Mouse (Mus musculus) CH12.LX (cell line): ENCODE measurements around the gene Pik3c2b. TPM values are rescaled to one million over a fixed set of nuclear protein-coding genes. Genes with fewer than 3 reads are reported as not detected.

Experiments used
- DNase-seq: peaks from one replicate; pipeline ENCODE4 v3.0.0-alpha.2; 2013; ENCODE audit errors: extremely low read depth
- H3K27ac ChIP-seq: 2 replicates; pipeline ENCODE4 v1.5.1; 2012; ENCODE audit warnings: low read depth, mild to moderate bottlenecking, control low read depth, moderate library complexity; ENCODE audit not compliant: insufficient read depth
- H3K27me3 ChIP-seq: replicated peaks from 2 replicates; pipeline ENCODE3; 2012; ENCODE audit warnings: inconsistent platforms
- H3K36me3 ChIP-seq, 2 experiments: replicated peaks in 1 of 2; 2 replicates each; pipeline versions ENCODE3 to v1.6.1; 2012; ENCODE audit warnings: inconsistent platforms in 1 of 2, low read length in 1 of 2, mild to moderate bottlenecking in 1 of 2, mixed read lengths in 1 of 2, moderate library complexity in 1 of 2; ENCODE audit not compliant: control insufficient read depth in 1 of 2, insufficient read depth in 1 of 2
- H3K4me1 ChIP-seq, 2 experiments: 2 replicates each; pipeline ENCODE4 v1.6.1; 2012; ENCODE audit warnings: inconsistent platforms in 1 of 2, moderate library complexity in 1 of 2; ENCODE audit not compliant: insufficient read depth in 2 of 2, control insufficient read depth in 1 of 2
- H3K4me2 ChIP-seq: 2 replicates; pipeline ENCODE4 v1.6.1; 2012; ENCODE audit warnings: low read depth, mild to moderate bottlenecking, control low read depth; ENCODE audit not compliant: poor library complexity, insufficient read depth, severe bottlenecking
- H3K4me3 ChIP-seq, 3 experiments: fragments of 150-350 bp in 1 of 3; sonication (generic) in 1 of 3; replicated peaks in 1 of 3; 2 replicates each; pipeline versions ENCODE3 to v1.5.1; 2011 to 2012; ENCODE audit warnings: low read depth in 2 of 3, low read length in 2 of 3, mild to moderate bottlenecking in 2 of 3, moderate library complexity in 2 of 3, control low read depth in 1 of 3, improper control_type of control experiment in 1 of 3, inconsistent platforms in 1 of 3, mixed read lengths in 1 of 3; ENCODE audit not compliant: poor library complexity in 1 of 3
- H3K79me2 ChIP-seq: replicated peaks from 2 replicates; pipeline ENCODE4 v1.6.1; 2012; ENCODE audit warnings: mild to moderate bottlenecking, moderate library complexity; ENCODE audit not compliant: control insufficient read depth, poor library complexity, insufficient read depth, severe bottlenecking; ENCODE audit errors: extremely low read depth
- H3K9ac ChIP-seq: 2 replicates; pipeline ENCODE4 v1.6.1; 2012; ENCODE audit warnings: low read depth, mild to moderate bottlenecking, control low read depth, moderate library complexity; ENCODE audit not compliant: insufficient read depth
- H3K9me3 ChIP-seq: replicated peaks from 2 replicates; pipeline ENCODE3; 2012; ENCODE audit warnings: low read length, inconsistent platforms, mixed read lengths
- ETS1 ChIP-seq: conservative IDR thresholded peaks from 2 replicates; pipeline ENCODE4 v1.6.1; 2012; ENCODE audit warnings: low read depth, mild to moderate bottlenecking, inconsistent platforms, low read length, improper control_type of control experiment, moderate library complexity
- GABPA ChIP-seq: IDR thresholded peaks from 2 replicates; pipeline ENCODE4 v1.6.1; 2012; ENCODE audit warnings: low read depth, low read length, improper control_type of control experiment, inconsistent platforms; ENCODE audit not compliant: insufficient replicate concordance
- HCFC1 ChIP-seq: IDR thresholded peaks from 2 replicates; pipeline ENCODE4 v1.6.1; 2012; ENCODE audit warnings: low read depth, mild to moderate bottlenecking, inconsistent platforms, low read length, improper control_type of control experiment
- MXI1 ChIP-seq: IDR thresholded peaks from 2 replicates; pipeline ENCODE4 v1.6.1; 2011; ENCODE audit warnings: mild to moderate bottlenecking, low read depth, low read length, improper control_type of control experiment
- PAX5 ChIP-seq: IDR thresholded peaks from 2 replicates; pipeline ENCODE4 v1.6.1; 2012; ENCODE audit warnings: low read length, inconsistent platforms, mixed read lengths
- SIN3A ChIP-seq: IDR thresholded peaks from 2 replicates; pipeline ENCODE4 v1.6.1; 2012; ENCODE audit warnings: low read length, improper control_type of control experiment, inconsistent platforms
- TBP ChIP-seq: conservative IDR thresholded peaks from 2 replicates; pipeline ENCODE4 v1.6.1; 2011; ENCODE audit warnings: low read depth, low read length, improper control_type of control experiment
- TCF12 ChIP-seq: IDR thresholded peaks from 2 replicates; pipeline ENCODE4 v1.6.1; 2014; ENCODE audit warnings: low read depth, mild to moderate bottlenecking, inconsistent platforms, low read length, improper control_type of control experiment
- USF2 ChIP-seq: conservative IDR thresholded peaks from 2 replicates; pipeline ENCODE4 v1.6.1; 2011; ENCODE audit warnings: low read depth, low read length, improper control_type of control experiment
- dilution Hi-C: fragments of 300-500 bp; cut with MboI; formaldehyde crosslinking; loops from 2 replicates; pipeline ENCODE4 v1.14.3; 2020; ENCODE audit warnings: low sequenced_read_pairs; ENCODE audit not compliant: extremely low pct_unique_long_range_greater_than_20kb, extremely low pct_ligation_motif_present
- in situ Hi-C: fragments of 300-500 bp; cut with MboI; formaldehyde crosslinking; loops from 3 replicates; pipeline ENCODE4 v1.14.3; 2019; ENCODE audit warnings: low sequenced_read_pairs, low pct_ligation_motif_present, low pct_unique_long_range_greater_than_20kb, mixed read lengths
- polyA plus RNA-seq: library from polyadenylated mRNA; unstranded; fragments of >175 nt; gene quantifications from 2 replicates; pipeline ENCODE4 v1.2.1, GENCODE M21; 2012; ENCODE audit warnings: low read depth; ENCODE audit not compliant: insufficient read length
- total RNA-seq, 2 experiments: library from RNA; depleted of rRNA; stranded (reverse); fragments of 300-350 nt in 1 of 2; fragments of >200 nt in 1 of 2; gene quantifications; 2 replicates each; pipeline ENCODE4 v1.2.3; 2012 to 2014

Pik3c2b gene
- total and polyA plus RNA-seq, 3 experiments, result 8.7 to 16.5 (median 12.0) TPM

- in situ Hi-C loops (no loop called here), dilution Hi-C loops (no loop called here)
- H3K9me3 ChIP-seq, result no peaks in the 10 kb centered on the region
- H3K27me3 ChIP-seq, result no peaks in the 10 kb centered on the region
- TF ChIP-seq USF2, result no peak
- TF ChIP-seq SIN3A, result peak; percentile 46; the same call in 1 of the 2 replicates
- peaks cover 51 to 59% of the 10 kb centered on the region in 2 experiments for H3K36me3 ChIP-seq
- H3K27ac ChIP-seq, result no peak overlapping the region
- H3K4me3 ChIP-seq, result peak overlapping the region; percentile 94 to 99 (median 98)
- H3K79me2 ChIP-seq, result peaks cover 79% of the 10 kb centered on the region
- H3K9ac ChIP-seq, result peak overlapping the region; percentile 91
- DNase-seq, result no peak
- H3K4me2 ChIP-seq, result peak overlapping the region; percentile 91
- peaks cover 4 to 28% of the 10 kb centered on the region in 2 experiments; a peak in 3 of 4 replicates for H3K4me1 ChIP-seq
Observed at GRCm38 (mm10) chr1:133134071-133134470, 88.6 kb downstream of the Pik3c2b start.

DNA sequence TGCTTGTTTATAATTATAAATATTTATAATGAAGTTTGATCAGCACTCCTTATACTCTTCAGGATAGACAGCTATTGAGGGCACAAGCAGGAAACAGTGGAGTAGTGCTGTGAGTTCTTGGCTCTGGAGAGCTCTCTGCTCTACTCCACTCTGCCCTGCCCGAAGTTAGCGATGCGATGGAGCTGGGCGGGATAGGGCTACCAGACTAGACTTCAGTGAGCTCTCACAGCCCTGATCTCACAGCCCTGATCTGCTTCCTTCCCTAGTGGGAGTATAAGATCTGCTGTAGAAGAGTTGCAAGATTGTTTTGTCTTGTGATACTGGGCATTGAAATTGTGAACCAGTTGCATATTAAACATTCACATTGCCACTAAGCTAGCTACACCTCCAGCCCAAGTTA, 89.4 kb downstream of the Pik3c2b start:
- peak overlapping the region; percentile 91 for H3K9ac ChIP-seq
- in situ Hi-C loops, result no loop called here
- H3K4me3 ChIP-seq, result peak overlapping the region; percentile 94 to 99 (median 98)
- H3K4me2 ChIP-seq, result peak overlapping the region; percentile 91
- TF ChIP-seq HCFC1 (no peak), MXI1 (no peak), TCF12 (no peak), SIN3A (peak; percentile 17; the same call in 1 of the 2 replicates), ETS1 (no peak)
- TF ChIP-seq, all 38 proteins: peak for 1
- dilution Hi-C loops, result no loop called here
- H3K27ac ChIP-seq, result no peak overlapping the region
- no peaks in the 10 kb centered on the region for H3K9me3 ChIP-seq
- no peak for DNase-seq
- peaks cover 81% of the 10 kb centered on the region for H3K79me2 ChIP-seq
- H3K36me3 ChIP-seq, result peaks cover 57 to 66% of the 10 kb centered on the region in 2 experiments
- peaks cover 4 to 28% of the 10 kb centered on the region in 2 experiments; a peak in 3 of 4 replicates for H3K4me1 ChIP-seq
- H3K27me3 ChIP-seq, result no peaks in the 10 kb centered on the region

DNA sequence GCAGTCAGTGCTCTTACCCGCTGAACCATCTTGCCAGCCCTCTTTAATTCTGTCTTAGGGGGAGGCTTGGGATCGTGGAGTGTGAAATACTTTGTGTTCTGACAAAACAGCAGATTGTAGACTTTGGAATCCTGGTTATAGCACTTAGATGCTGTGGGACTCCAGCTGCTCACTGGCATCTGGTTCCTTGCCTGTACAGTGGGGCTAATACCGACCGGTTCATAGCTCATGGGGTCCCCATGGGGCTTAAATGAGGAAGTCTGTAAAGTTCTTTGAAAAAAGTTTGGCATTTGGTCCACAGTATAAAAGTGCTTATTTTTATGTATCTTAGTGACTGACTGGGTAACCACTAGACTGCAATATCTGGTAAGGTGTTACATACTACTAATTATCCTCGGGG, 90.3 kb downstream of the Pik3c2b start:
- dilution Hi-C loops (no loop called here), in situ Hi-C loops (no loop called here)
- H3K27me3 ChIP-seq, result no peaks in the 10 kb centered on the region
- H3K4me3 ChIP-seq, result peak overlapping the region; percentile 54 to 98 (median 61)
- H3K27ac ChIP-seq, result no peak overlapping the region
- no peak for TF ChIP-seq MXI1
- 0 out of 2 replicates have a peak, but pooled peaks have one; percentile 18 for TF ChIP-seq TBP
- TF ChIP-seq PAX5, result no peak
- TF ChIP-seq GABPA, result no peak
- DNase-seq, result no peak
- H3K79me2 ChIP-seq, result peaks cover 81% of the 10 kb centered on the region
- H3K4me1 ChIP-seq, result peaks cover 4 to 28% of the 10 kb centered on the region in 2 experiments; a peak in 3 of 4 replicates
- peak overlapping the region; percentile 91 for H3K4me2 ChIP-seq
- H3K36me3 ChIP-seq, result peaks cover 64 to 73% of the 10 kb centered on the region in 2 experiments
- no peaks in the 10 kb centered on the region for H3K9me3 ChIP-seq
- peak overlapping the region; percentile 91 for H3K9ac ChIP-seq
